Mouse (Mus musculus) CH12.LX (cell line): ENCODE measurements around the gene Stk39.

Experiments
- CTCF ChIP-seq, 2 experiments: IDR thresholded peaks in 1 of 2; conservative IDR thresholded peaks in 1 of 2; 2 replicates each; pipeline ENCODE4 v1.5.1; 2011 to 2012; ENCODE audit warnings: low read depth in 2 of 2, low read length in 2 of 2, improper control_type of control experiment in 1 of 2, inconsistent platforms in 1 of 2, mild to moderate bottlenecking in 1 of 2, moderate library complexity in 1 of 2
- EP300 ChIP-seq: IDR thresholded peaks from 2 replicates; pipeline ENCODE4 v1.6.1; 2011; ENCODE audit warnings: low read length, improper control_type of control experiment
- JUND ChIP-seq: conservative IDR thresholded peaks from 2 replicates; pipeline ENCODE4 v1.6.1; 2011; ENCODE audit warnings: low read depth, low read length, improper control_type of control experiment
- MAX ChIP-seq: IDR thresholded peaks from 2 replicates; pipeline ENCODE4 v1.6.1; 2011; ENCODE audit warnings: low read length, improper control_type of control experiment
- MAZ ChIP-seq: IDR thresholded peaks from 2 replicates; pipeline ENCODE4 v1.6.1; 2012; ENCODE audit warnings: low read depth, mild to moderate bottlenecking, inconsistent platforms, low read length, improper control_type of control experiment, moderate library complexity
- NELFE ChIP-seq: IDR thresholded peaks from 2 replicates; pipeline ENCODE4 v1.6.1; 2011; ENCODE audit warnings: low read depth, low read length, improper control_type of control experiment
- NRF1 ChIP-seq: IDR thresholded peaks from 2 replicates; pipeline ENCODE4 v1.6.1; 2014; ENCODE audit warnings: low read depth, mild to moderate bottlenecking, inconsistent platforms, low read length, improper control_type of control experiment, moderate library complexity
- POLR2A ChIP-seq: IDR thresholded peaks from 2 replicates; pipeline ENCODE4 v1.6.1; 2011; ENCODE audit warnings: low read depth, mild to moderate bottlenecking, improper control_type of control experiment, low read length
- SMC3 ChIP-seq: IDR thresholded peaks from 2 replicates; pipeline ENCODE4 v1.6.1; 2011; ENCODE audit warnings: low read depth, low read length, improper control_type of control experiment
- TCF12 ChIP-seq: IDR thresholded peaks from 2 replicates; pipeline ENCODE4 v1.6.1; 2014; ENCODE audit warnings: low read depth, mild to moderate bottlenecking, inconsistent platforms, low read length, improper control_type of control experiment
- USF1 ChIP-seq: IDR thresholded peaks from 2 replicates; pipeline ENCODE4 v1.6.1; 2014; ENCODE audit warnings: low read depth, mild to moderate bottlenecking, inconsistent platforms, low read length, improper control_type of control experiment
- ZC3H11A ChIP-seq: IDR thresholded peaks from 2 replicates; pipeline ENCODE4 v1.6.1; 2012; ENCODE audit warnings: low read depth, mild to moderate bottlenecking, inconsistent platforms, low read length, improper control_type of control experiment
- ZNF384 ChIP-seq: IDR thresholded peaks from 2 replicates; pipeline ENCODE4 v1.6.1; 2012; ENCODE audit warnings: low read depth, low read length, improper control_type of control experiment, inconsistent platforms

- TF ChIP-seq MAZ, result no peak
- no peak for TF ChIP-seq POLR2A
- TF ChIP-seq TCF12, result no peak
- TF ChIP-seq CTCF (conservative IDR thresholded peaks at IDR 0.05 in 1 of 2, IDR thresholded peaks at IDR 0.05 in 1 of 2; ENCODE audit: low read depth in 2 of 2, low read length in 2 of 2), result no peak
- TF ChIP-seq NELFE, result no peak
- TF ChIP-seq ZNF384, result no peak
- TF ChIP-seq USF1, result no peak
- TF ChIP-seq JUND, result no peak
- TF ChIP-seq ZC3H11A, result no peak
- TF ChIP-seq SMC3, result no peak
- no peak for TF ChIP-seq MAX
- no peak for TF ChIP-seq EP300
- no peak for TF ChIP-seq NRF1
Measured at GRCm38 (mm10) chr2:68315258-68315657, 156.8 kb downstream of the Stk39 start.
